Mouse (Mus musculus) bone marrow, adult 2 months (tissue): Measurements from ENCODE around the gene Dpp4. TPM values are rescaled to one million over a fixed set of nuclear protein-coding genes. Genes with fewer than 3 reads are reported as not detected.

Source experiments
- H3K27ac ChIP-seq: fragments of 200-500 bp; 2 replicates; pipeline ENCODE4 v1.5.1; 2012; ENCODE audit warnings: low read depth, mild to moderate bottlenecking, control low read depth, inconsistent platforms, low read length; ENCODE audit not compliant: control insufficient read depth, poor library complexity, insufficient read depth
- H3K4me1 ChIP-seq: fragments of 200-500 bp; 2 replicates; pipeline ENCODE4 v1.6.1; 2011; ENCODE audit warnings: low read length; ENCODE audit not compliant: control insufficient read depth, insufficient read depth
- H3K4me3 ChIP-seq: fragments of 200-500 bp; replicated peaks from 2 replicates; pipeline ENCODE3; 2011; ENCODE audit warnings: mild to moderate bottlenecking, low read depth, low read length, control low read depth; ENCODE audit not compliant: control insufficient read depth
- CTCF ChIP-seq: fragments of 200-500 bp; IDR thresholded peaks from 2 replicates; pipeline ENCODE4 v1.5.1; 2011; ENCODE audit warnings: low read length, control low read depth; ENCODE audit not compliant: control insufficient read depth, insufficient read depth
- POLR2A ChIP-seq: fragments of 200-500 bp; IDR thresholded peaks from 2 replicates; pipeline ENCODE4 v1.6.1; 2011; ENCODE audit warnings: low read depth, mild to moderate bottlenecking, control low read depth, low read length, borderline replicate concordance; ENCODE audit not compliant: control insufficient read depth
- WGBS: fragments of 180-500 bp; shearing (Covaris S2); methylation state at CpG from one replicate; pipeline ENCODE4 v1.1.7; 2018; 5-methylcytosine and 5-hydroxymethylcytosine counted together
- polyA plus RNA-seq: library from polyadenylated mRNA; stranded (reverse); fragments of >200 nt; gene quantifications from 2 replicates; pipeline ENCODE4 v1.2.4, GENCODE M21; 2011; ENCODE audit warnings: low replicate concordance; ENCODE audit not compliant: missing spikeins, insufficient read depth, insufficient read length

Dpp4 gene
- polyA plus RNA-seq, 1 experiment, result 8.0 TPM

DNA sequence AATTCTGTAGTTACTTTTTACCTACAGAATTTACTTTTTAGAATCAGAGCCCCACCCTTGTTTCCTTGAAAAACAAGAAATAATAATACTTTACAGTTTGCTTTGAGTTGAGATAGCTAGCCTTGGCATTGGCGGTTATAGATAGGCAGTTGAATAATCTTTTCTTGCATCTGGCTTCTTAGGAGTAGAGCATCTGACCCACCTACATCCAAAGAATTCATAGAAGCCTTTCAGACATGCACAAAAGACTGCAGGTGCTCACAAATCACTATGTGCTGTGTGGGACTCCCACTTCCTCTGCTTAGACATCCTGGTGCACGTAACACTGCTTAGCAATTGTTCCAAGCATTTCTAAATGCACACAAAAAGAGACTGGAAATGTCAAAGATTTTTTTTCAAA, 127.0 kb downstream of the Dpp4 start:
- Histone ChIP-seq H3K4me1 (no peaks in the 10 kb centered on the region), H3K27ac (no peak overlapping the region), H3K4me3 (no peak overlapping the region)
- TF ChIP-seq POLR2A, result no peak
- TF ChIP-seq CTCF, result no peak
- WGBS, result 73% methylated on average over 2 of the region's 2 CpGs

Other genes starting within 250 kb of the Dpp4 start
- gene Gcg, start 71.4 kb upstream of the Dpp4 start, polyA plus RNA-seq, result not detected in 2 replicates
- gene Fap, start 161.8 kb upstream of the Dpp4 start, polyA plus RNA-seq, result 6.8 and 7.7 TPM in 2 replicates
- 7.0 and 8.2 TPM in 2 replicates for gene Ifih1, start 234.0 kb upstream of the Dpp4 start, polyA plus RNA-seq